Mouse (Mus musculus): ENCODE results near the gene Taf4. TPM values are rescaled to one million over a fixed set of nuclear protein-coding genes. Genes with fewer than 3 reads are reported as not detected.

The Taf4 gene
- polyA plus RNA-seq, 1 experiment from 2014 or later = 2.5 TPM

DNA sequence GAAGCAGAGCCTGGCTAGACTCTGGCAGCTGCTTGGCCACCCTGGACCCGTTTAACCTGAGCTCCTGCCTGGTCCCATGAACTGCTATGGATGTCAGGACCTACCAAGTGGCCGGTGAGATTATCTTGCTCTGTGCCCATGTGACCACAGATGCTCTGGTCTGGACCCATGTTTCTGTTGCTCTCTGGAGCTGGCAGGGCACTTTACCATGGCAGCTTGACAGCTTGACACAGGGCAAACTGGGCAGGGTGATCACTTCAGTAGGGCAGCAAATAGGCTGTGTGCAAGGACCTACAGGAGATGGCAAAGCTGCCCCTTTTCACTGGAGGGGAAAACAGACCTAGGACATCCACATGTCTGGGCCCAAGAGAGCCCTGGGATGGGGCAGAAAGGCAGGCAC, 79.5 kb downstream of the Taf4 start:
- H3K9me3 ChIP-seq (ENCODE audit: control insufficient read depth, low read length) = no peaks in the 10 kb centered on the region
- WGBS = 77% methylated on average over 2 of the region's 2 CpGs
- H3K4me1 ChIP-seq (ENCODE audit: control insufficient read depth, insufficient read depth, low read length) = no peaks in the 10 kb centered on the region
- H3K4me2 ChIP-seq (ENCODE audit: low read depth, low read length) = no peak overlapping the region
- no peaks in the 10 kb centered on the region for H3K27me3 ChIP-seq (replicated peaks; ENCODE audit: control insufficient read depth, insufficient read depth, low read length)
- no peaks in the 10 kb centered on the region for H3K36me3 ChIP-seq (ENCODE audit: control insufficient read depth, insufficient read depth, low read length)
- H3K4me3 ChIP-seq (ENCODE audit: low read length) = no peak overlapping the region
- no peak for ATAC-seq
- no peak overlapping the region for H3K9ac ChIP-seq (ENCODE audit: low read depth, low read length)
- no peak overlapping the region for H3K27ac ChIP-seq (ENCODE audit: low read length)

DNA sequence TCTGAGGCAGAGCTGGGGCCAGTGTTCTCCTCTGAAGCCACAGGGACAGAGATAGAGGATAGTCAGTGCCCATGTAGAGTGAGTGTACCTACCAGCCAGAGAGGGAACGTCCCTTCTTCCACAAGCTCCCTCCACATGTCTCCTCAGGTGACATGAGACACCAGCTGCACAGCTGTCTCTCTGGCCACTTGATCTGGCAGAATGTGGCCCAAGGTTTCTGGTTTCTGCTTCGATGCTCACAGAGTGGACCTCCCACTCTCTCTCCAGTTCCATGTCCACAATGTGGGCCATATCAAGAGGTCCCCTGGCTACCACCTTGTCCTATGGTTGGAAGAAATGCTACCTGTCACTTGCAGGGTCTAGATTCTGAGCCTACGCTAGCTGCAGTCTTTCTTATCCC, 85.4 kb downstream of the Taf4 start:
- Histone ChIP-seq H3K9ac (ENCODE audit: low read depth, low read length) (no peak overlapping the region), H3K9me3 (ENCODE audit: control insufficient read depth, low read length) (no peaks in the 10 kb centered on the region), H3K27ac (ENCODE audit: low read length) (no peak overlapping the region), H3K4me2 (ENCODE audit: low read depth, low read length) (no peak overlapping the region), H3K4me3 (ENCODE audit: low read length) (no peak overlapping the region), H3K4me1 (ENCODE audit: control insufficient read depth, insufficient read depth, low read length) (no peaks in the 10 kb centered on the region), H3K27me3 (replicated peaks; ENCODE audit: control insufficient read depth, insufficient read depth, low read length) (no peaks in the 10 kb centered on the region), H3K36me3 (ENCODE audit: control insufficient read depth, insufficient read depth, low read length) (no peaks in the 10 kb centered on the region)
- no peak for ATAC-seq
- 65% methylated on average over 3 of the region's 3 CpGs for WGBS

DNA sequence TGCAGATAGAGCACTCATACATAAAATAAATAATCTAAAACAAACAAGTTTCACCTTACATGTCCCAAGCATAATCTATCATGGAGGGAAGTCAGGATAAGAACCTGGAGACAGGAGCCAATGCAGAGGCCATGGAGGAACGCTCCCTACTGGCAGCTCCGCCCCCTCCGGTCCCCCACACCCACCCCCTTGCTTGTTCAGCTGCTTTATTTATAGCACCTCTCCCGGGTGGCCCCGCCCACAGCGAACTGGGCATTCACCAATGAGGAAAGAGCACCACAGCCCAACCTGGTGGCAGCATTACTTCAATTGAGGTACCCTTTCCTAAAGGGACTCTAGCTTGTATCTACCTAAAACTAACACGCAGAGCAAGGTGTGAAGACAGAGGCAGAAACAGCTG, 91.9 kb downstream of the Taf4 start:
- ATAC-seq = no peak
- no peak overlapping the region for H3K27ac ChIP-seq (ENCODE audit: low read length)
- H3K27me3 ChIP-seq (replicated peaks; ENCODE audit: control insufficient read depth, insufficient read depth, low read length) = no peaks in the 10 kb centered on the region
- H3K9me3 ChIP-seq (ENCODE audit: control insufficient read depth, low read length) = no peaks in the 10 kb centered on the region
- H3K4me3 ChIP-seq (ENCODE audit: low read length) = no peak overlapping the region
- H3K4me2 ChIP-seq (ENCODE audit: low read depth, low read length) = no peak overlapping the region
- no peaks in the 10 kb centered on the region for H3K36me3 ChIP-seq (ENCODE audit: control insufficient read depth, insufficient read depth, low read length)
- WGBS = 30% methylated on average over 7 of the region's 7 CpGs
- H3K9ac ChIP-seq (ENCODE audit: low read depth, low read length) = no peak overlapping the region
- H3K4me1 ChIP-seq (ENCODE audit: control insufficient read depth, insufficient read depth, low read length) = no peaks in the 10 kb centered on the region

DNA sequence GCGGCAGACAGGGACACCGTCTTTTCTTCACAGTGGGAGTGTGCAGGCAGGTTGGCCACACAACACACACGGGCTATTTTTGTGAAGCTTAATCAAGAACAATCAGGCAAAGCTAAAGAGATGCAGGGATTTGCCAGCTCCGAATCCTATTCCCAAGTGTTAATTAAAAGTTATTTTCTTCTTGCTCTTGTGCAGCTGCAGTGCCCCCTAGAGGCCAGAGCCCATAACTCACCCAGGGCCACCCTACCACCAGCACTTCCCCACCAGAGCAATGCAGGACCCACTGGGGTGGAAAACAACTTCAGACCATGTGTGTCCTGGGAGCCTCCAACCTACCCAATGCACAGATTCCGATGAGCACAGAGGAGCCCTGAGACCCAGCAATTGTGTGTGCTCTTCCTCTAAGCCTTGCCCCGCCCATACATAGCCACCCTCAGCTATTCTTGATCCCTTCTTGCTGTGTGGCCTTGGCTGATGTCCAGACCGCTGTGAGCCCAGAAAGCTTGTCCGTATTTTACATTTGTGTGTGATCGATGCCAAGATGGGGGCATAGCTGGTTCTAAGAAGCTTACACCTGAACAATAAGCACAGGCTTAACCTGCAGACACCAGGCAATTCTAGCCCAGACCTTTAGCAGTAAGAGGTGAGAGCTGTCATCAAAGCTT, 98.8 kb downstream of the Taf4 start:
- Histone ChIP-seq H3K4me1 (ENCODE audit: control insufficient read depth, insufficient read depth, low read length) (no peaks in the 10 kb centered on the region), H3K27ac (ENCODE audit: low read length) (no peak overlapping the region), H3K9ac (ENCODE audit: low read depth, low read length) (no peak overlapping the region), H3K27me3 (replicated peaks; ENCODE audit: control insufficient read depth, insufficient read depth, low read length) (no peaks in the 10 kb centered on the region), H3K4me2 (ENCODE audit: low read depth, low read length) (no peak overlapping the region), H3K36me3 (ENCODE audit: control insufficient read depth, insufficient read depth, low read length) (no peaks in the 10 kb centered on the region), H3K9me3 (ENCODE audit: control insufficient read depth, low read length) (no peaks in the 10 kb centered on the region), H3K4me3 (ENCODE audit: low read length) (no peak overlapping the region)
- WGBS = 60% methylated on average over 9 of the region's 9 CpGs
- no peak for ATAC-seq

DNA sequence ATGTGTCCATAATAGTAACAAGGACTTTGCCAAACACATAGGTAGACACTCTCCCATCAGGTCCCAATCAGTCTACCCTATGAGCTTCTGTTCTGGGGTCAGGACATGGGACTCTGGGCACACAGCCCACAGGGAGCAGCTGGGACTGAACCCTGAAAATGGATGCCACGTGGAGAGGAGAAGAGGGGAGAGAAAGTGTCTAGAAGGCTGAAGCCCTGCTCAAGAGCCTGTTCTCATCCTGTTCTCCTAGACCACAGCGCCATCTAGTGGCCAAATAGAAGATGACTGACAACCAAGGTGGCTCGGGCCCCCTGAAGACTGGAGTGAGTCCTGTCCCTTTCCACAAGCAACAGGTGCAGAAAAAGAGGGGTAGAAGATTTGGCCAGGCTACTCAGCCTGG, 101.3 kb downstream of the Taf4 start:
- Histone ChIP-seq H3K27ac (ENCODE audit: low read length) (no peak overlapping the region), H3K4me2 (ENCODE audit: low read depth, low read length) (no peak overlapping the region), H3K4me3 (ENCODE audit: low read length) (no peak overlapping the region), H3K27me3 (replicated peaks; ENCODE audit: control insufficient read depth, insufficient read depth, low read length) (no peaks in the 10 kb centered on the region), H3K4me1 (ENCODE audit: control insufficient read depth, insufficient read depth, low read length) (no peaks in the 10 kb centered on the region), H3K9ac (ENCODE audit: low read depth, low read length) (no peak overlapping the region), H3K36me3 (ENCODE audit: control insufficient read depth, insufficient read depth, low read length) (no peaks in the 10 kb centered on the region), H3K9me3 (ENCODE audit: control insufficient read depth, low read length) (no peaks in the 10 kb centered on the region)
- 4% methylated on average over 3 of the region's 3 CpGs for WGBS
- 0 out of 2 replicates have a peak, but pooled peaks have one; percentile 39 for ATAC-seq

DNA sequence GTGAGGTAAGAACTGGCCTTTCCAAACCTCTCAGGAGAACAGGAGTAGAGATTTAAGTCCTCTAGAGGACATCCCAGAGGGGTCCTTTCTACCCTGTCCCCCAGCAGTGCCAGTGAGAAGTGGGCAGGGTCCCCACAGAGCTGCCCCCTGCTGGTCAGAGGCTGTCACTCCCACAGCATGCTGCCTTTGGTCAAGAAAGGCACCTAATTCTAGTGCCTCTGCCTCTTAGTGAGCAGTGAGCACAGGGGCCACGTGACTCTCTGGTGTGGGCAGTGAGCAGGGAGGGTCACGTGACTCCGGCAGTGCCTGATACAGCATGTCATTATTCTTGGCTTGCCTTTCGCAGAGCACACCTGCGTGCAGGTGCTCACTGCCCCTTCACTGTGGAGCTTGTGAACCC, 103.1 kb downstream of the Taf4 start:
- Histone ChIP-seq H3K36me3 (ENCODE audit: control insufficient read depth, insufficient read depth, low read length) (no peaks in the 10 kb centered on the region), H3K4me3 (ENCODE audit: low read length) (no peak overlapping the region), H3K27ac (ENCODE audit: low read length) (no peak overlapping the region), H3K9ac (ENCODE audit: low read depth, low read length) (no peak overlapping the region), H3K4me2 (ENCODE audit: low read depth, low read length) (no peak overlapping the region), H3K27me3 (replicated peaks; ENCODE audit: control insufficient read depth, insufficient read depth, low read length) (no peaks in the 10 kb centered on the region), H3K9me3 (ENCODE audit: control insufficient read depth, low read length) (no peaks in the 10 kb centered on the region), H3K4me1 (ENCODE audit: control insufficient read depth, insufficient read depth, low read length) (no peaks in the 10 kb centered on the region)
- WGBS = 44% methylated on average over 5 of the region's 5 CpGs
- peak; percentile 73 for ATAC-seq

DNA sequence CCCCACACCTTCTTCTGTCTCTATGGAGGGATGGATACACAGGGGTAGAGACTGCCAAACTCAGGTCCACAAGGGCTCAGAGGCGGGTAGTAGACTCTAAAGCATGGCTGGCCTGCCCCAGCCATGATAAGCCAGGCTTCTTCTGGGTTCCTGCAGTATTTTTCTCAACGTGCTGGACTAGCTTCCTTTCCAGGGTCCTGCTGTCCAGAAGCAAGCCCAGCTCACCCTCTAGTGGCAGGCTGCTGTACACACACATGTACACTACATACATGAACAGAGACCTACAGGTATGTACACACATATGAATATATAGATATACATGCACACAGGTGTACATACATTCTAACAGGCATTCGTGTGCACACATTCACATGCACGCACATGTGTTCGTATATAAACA, 103.7 kb downstream of the Taf4 start:
- Histone ChIP-seq H3K9ac (ENCODE audit: low read depth, low read length) (no peak overlapping the region), H3K27ac (ENCODE audit: low read length) (no peak overlapping the region), H3K9me3 (ENCODE audit: control insufficient read depth, low read length) (no peaks in the 10 kb centered on the region), H3K4me1 (ENCODE audit: control insufficient read depth, insufficient read depth, low read length) (no peaks in the 10 kb centered on the region), H3K4me3 (ENCODE audit: low read length) (no peak overlapping the region), H3K27me3 (replicated peaks; ENCODE audit: control insufficient read depth, insufficient read depth, low read length) (no peaks in the 10 kb centered on the region), H3K36me3 (ENCODE audit: control insufficient read depth, insufficient read depth, low read length) (no peaks in the 10 kb centered on the region), H3K4me2 (ENCODE audit: low read depth, low read length) (no peak overlapping the region)
- ATAC-seq = peak; percentile 24; the same call in 1 of the 2 replicates
- 60% methylated on average over 5 of the region's 5 CpGs for WGBS

DNA sequence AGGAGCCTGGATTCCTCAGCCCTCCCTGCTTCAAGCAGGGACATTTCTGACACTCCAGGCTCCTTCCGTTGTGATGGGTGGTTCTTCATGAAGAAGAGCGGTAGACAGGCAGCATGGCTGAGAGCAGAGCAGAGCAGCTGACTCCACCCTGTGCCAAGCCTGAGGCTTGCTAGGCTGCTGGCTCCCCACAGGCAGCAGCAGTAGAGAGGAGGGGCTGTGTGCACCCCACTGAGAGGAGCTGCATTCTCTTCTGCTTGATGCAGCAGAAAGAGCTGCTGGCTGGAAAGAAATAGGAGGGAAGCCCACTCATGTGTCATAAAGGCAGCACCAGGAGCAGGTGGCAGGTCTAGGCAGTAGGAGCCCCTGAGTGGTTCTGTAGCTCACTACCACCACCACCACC, 106.6 kb downstream of the Taf4 start:
- Histone ChIP-seq H3K36me3 (ENCODE audit: control insufficient read depth, insufficient read depth, low read length) (no peaks in the 10 kb centered on the region), H3K9ac (ENCODE audit: low read depth, low read length) (no peak overlapping the region), H3K4me2 (ENCODE audit: low read depth, low read length) (no peak overlapping the region), H3K4me3 (ENCODE audit: low read length) (no peak overlapping the region), H3K27ac (ENCODE audit: low read length) (no peak overlapping the region), H3K4me1 (ENCODE audit: control insufficient read depth, insufficient read depth, low read length) (no peaks in the 10 kb centered on the region), H3K9me3 (ENCODE audit: control insufficient read depth, low read length) (no peaks in the 10 kb centered on the region), H3K27me3 (replicated peaks; ENCODE audit: control insufficient read depth, insufficient read depth, low read length) (no peaks in the 10 kb centered on the region)
- no peak for ATAC-seq
- WGBS = 24% methylated on average over 2 of the region's 2 CpGs

DNA sequence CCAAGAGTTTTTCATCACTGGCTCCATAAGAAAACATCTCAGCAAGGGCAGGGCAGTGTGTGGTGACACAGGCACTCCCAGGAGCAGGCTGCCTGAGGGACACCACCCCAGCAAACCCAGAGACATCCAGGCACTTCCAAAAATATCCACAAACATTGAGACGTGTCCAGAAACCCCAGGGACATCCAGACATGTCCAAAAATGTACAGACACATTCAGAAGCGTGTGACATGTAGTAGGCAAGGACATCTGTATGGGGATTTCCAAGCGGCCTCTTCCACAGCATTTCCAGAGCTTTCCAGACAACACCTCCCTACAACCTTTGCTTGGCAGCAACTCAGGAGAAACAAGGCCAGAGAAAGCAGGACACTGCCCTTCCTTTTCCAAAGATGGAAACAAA, 108.8 kb downstream of the Taf4 start:
- Histone ChIP-seq H3K4me2 (ENCODE audit: low read depth, low read length) (no peak overlapping the region), H3K9me3 (ENCODE audit: control insufficient read depth, low read length) (no peaks in the 10 kb centered on the region), H3K27ac (ENCODE audit: low read length) (no peak overlapping the region), H3K36me3 (ENCODE audit: control insufficient read depth, insufficient read depth, low read length) (no peaks in the 10 kb centered on the region), H3K4me1 (ENCODE audit: control insufficient read depth, insufficient read depth, low read length) (no peaks in the 10 kb centered on the region), H3K27me3 (replicated peaks; ENCODE audit: control insufficient read depth, insufficient read depth, low read length) (no peaks in the 10 kb centered on the region), H3K9ac (ENCODE audit: low read depth, low read length) (no peak overlapping the region), H3K4me3 (ENCODE audit: low read length) (no peak overlapping the region)
- no peak for ATAC-seq
- 74% methylated on average over 3 of the region's 3 CpGs for WGBS

DNA sequence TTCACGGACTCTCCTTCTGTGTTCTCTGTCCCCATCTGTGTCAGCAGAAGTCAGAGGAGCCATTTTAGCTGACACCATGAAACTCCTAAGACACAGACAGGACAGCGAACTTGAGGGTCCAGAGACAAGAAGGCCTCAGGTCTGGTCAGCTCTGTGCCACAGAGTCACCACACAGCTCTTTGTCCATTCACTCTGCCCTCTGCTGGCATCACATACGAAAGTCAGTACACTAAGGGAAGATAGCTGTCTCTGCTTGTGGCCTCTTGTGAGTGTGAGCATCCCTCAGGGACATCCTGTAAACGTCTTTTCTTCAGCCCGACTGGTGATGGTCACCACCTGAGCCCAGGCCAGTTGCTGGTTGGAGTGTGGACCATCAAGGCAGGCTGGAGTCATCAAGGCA, 111.3 kb downstream of the Taf4 start:
- H3K4me3 ChIP-seq (ENCODE audit: low read length) = no peak overlapping the region
- whole genome bisulfite sequencing = 78% methylated on average over 5 of the region's 5 CpGs
- no peak for ATAC-seq
- H3K4me1 ChIP-seq (ENCODE audit: control insufficient read depth, insufficient read depth, low read length) = no peaks in the 10 kb centered on the region
- H3K27ac ChIP-seq (ENCODE audit: low read length) = no peak overlapping the region
- H3K27me3 ChIP-seq (replicated peaks; ENCODE audit: control insufficient read depth, insufficient read depth, low read length) = 0 out of 2 replicates have a peak, but pooled peaks cover 2% of the 10 kb centered on the region
- no peaks in the 10 kb centered on the region for H3K36me3 ChIP-seq (ENCODE audit: control insufficient read depth, insufficient read depth, low read length)
- no peak overlapping the region for H3K9ac ChIP-seq (ENCODE audit: low read depth, low read length)
- H3K4me2 ChIP-seq (ENCODE audit: low read depth, low read length) = no peak overlapping the region
- no peaks in the 10 kb centered on the region for H3K9me3 ChIP-seq (ENCODE audit: control insufficient read depth, low read length)

Data from intestine, embryonic 16.5 days (tissue).